In genomic region chr9:10226013-10226412, GRCm38 (mm10) we compare ENCODE assay signal across 14 mouse cellular contexts.
DNase-seq lines count a peak whose midpoint lies in the region; ATAC-seq and TF ChIP-seq lines count a peak whose summit lies in the region.
"Had no signal": no experiment of that assay in that cellular context is flagged by ENCODE, and none has a peak within 500 bp of the region (broad histone marks: within the 10 kb centered on the region; RNA-seq: fewer than 3 reads in every experiment).

No protein-coding gene starts in this region.

- H3K27me3 ChIP-seq in embryonic facial prominence, embryonic 14.5 days (replicated peaks; ENCODE audit: control insufficient read depth, insufficient read depth, low read length): no peaks in the 10 kb centered on the region
- H3K27me3 ChIP-seq in embryonic facial prominence, embryonic 10.5 days (replicated peaks; ENCODE audit: low read depth, poor library complexity, severe bottlenecking): no peaks in the 10 kb centered on the region
- no peaks in the 10 kb centered on the region for H3K27me3 ChIP-seq in midbrain, postnatal 0 days (ENCODE audit: insufficient read depth, low read length)
- no peaks in the 10 kb centered on the region for H3K27me3 ChIP-seq in midbrain, embryonic 11.5 days (ENCODE audit: control insufficient read depth, insufficient read depth, low read length)
- H3K27me3 ChIP-seq: embryonic facial prominence, embryonic 15.5 days; heart, embryonic 12.5 days; liver, embryonic 13.5 days had no signal

- H3K9me3 ChIP-seq in embryonic facial prominence, embryonic 14.5 days (ENCODE audit: control insufficient read depth, low read length): no peaks in the 10 kb centered on the region
- no peaks in the 10 kb centered on the region for H3K9me3 ChIP-seq in embryonic facial prominence, embryonic 10.5 days
- H3K9me3 ChIP-seq in midbrain, postnatal 0 days (ENCODE audit: low read length): no peaks in the 10 kb centered on the region
- no peaks in the 10 kb centered on the region for H3K9me3 ChIP-seq in midbrain, embryonic 11.5 days (ENCODE audit: control insufficient read depth, low read length)
- H3K9me3 ChIP-seq: embryonic facial prominence, embryonic 15.5 days; heart, embryonic 12.5 days; liver, embryonic 13.5 days had no signal

- no peak overlapping the region for H3K9ac ChIP-seq in embryonic facial prominence, embryonic 14.5 days (ENCODE audit: low read depth, low read length)
- H3K9ac ChIP-seq in midbrain, postnatal 0 days (replicated peaks; ENCODE audit: low read length, poor library complexity, severe bottlenecking): no peak overlapping the region
- no peak overlapping the region for H3K9ac ChIP-seq in midbrain, embryonic 11.5 days (ENCODE audit: low read length)
- H3K9ac ChIP-seq: embryonic facial prominence, embryonic 15.5 days; heart, embryonic 12.5 days; liver, embryonic 13.5 days had no signal

- no peak for TF ChIP-seq CTCF in midbrain, postnatal 0 days (IDR thresholded peaks at IDR 0.05)

- intact Hi-C loops in left cerebral cortex, postnatal 25 days (cut with DNase I): no loop called here

- H3K36me3 ChIP-seq in embryonic facial prominence, embryonic 14.5 days (ENCODE audit: control insufficient read depth, insufficient read depth, low read length): no peaks in the 10 kb centered on the region
- no peaks in the 10 kb centered on the region for H3K36me3 ChIP-seq in embryonic facial prominence, embryonic 10.5 days (replicated peaks)
- H3K36me3 ChIP-seq in midbrain, postnatal 0 days (ENCODE audit: insufficient read depth, low read length): no peaks in the 10 kb centered on the region
- no peaks in the 10 kb centered on the region for H3K36me3 ChIP-seq in midbrain, embryonic 11.5 days (ENCODE audit: control insufficient read depth, insufficient read depth, low read length)
- H3K36me3 ChIP-seq: embryonic facial prominence, embryonic 15.5 days; heart, embryonic 12.5 days; liver, embryonic 13.5 days had no signal

- H3K4me3 ChIP-seq in embryonic facial prominence, embryonic 14.5 days (ENCODE audit: low read depth, low read length): no peak overlapping the region
- H3K4me3 ChIP-seq in embryonic facial prominence, embryonic 10.5 days: no peak overlapping the region
- no peak overlapping the region for H3K4me3 ChIP-seq in midbrain, postnatal 0 days (ENCODE audit: low read depth, low read length)
- H3K4me3 ChIP-seq in midbrain, embryonic 11.5 days (ENCODE audit: low read depth, low read length): no peak overlapping the region
- H3K4me3 ChIP-seq: embryonic facial prominence, embryonic 15.5 days; heart, embryonic 12.5 days; liver, embryonic 13.5 days had no signal

- no peak overlapping the region for H3K27ac ChIP-seq in embryonic facial prominence, embryonic 14.5 days (replicated peaks; ENCODE audit: low read depth, low read length)
- no peak overlapping the region for H3K27ac ChIP-seq in embryonic facial prominence, embryonic 10.5 days (replicated peaks)
- no peak overlapping the region for H3K27ac ChIP-seq in midbrain, postnatal 0 days (ENCODE audit: low read depth, low read length)
- H3K27ac ChIP-seq in midbrain, embryonic 11.5 days (ENCODE audit: low read depth, low read length): no peak overlapping the region
- H3K27ac ChIP-seq: embryonic facial prominence, embryonic 15.5 days; liver, embryonic 13.5 days had no signal

- no peak overlapping the region for H3K4me2 ChIP-seq in embryonic facial prominence, embryonic 14.5 days (ENCODE audit: low read depth, low read length)
- no peak overlapping the region for H3K4me2 ChIP-seq in midbrain, postnatal 0 days (ENCODE audit: low read depth, low read length, poor library complexity, severe bottlenecking)
- H3K4me2 ChIP-seq in midbrain, embryonic 11.5 days: no peak overlapping the region
- H3K4me2 ChIP-seq: embryonic facial prominence, embryonic 15.5 days; heart, embryonic 12.5 days; liver, embryonic 13.5 days had no signal

- 51% methylated on average over 2 of the region's 2 CpGs for WGBS in embryonic facial prominence, embryonic 14.5 days
- WGBS in embryonic facial prominence, embryonic 10.5 days: 66% methylated on average over 2 of the region's 2 CpGs
- WGBS in midbrain, postnatal 0 days: 70% methylated on average over 2 of the region's 2 CpGs
- WGBS in midbrain, embryonic 11.5 days: 71% methylated on average over 2 of the region's 2 CpGs

- H3K4me1 ChIP-seq in embryonic facial prominence, embryonic 14.5 days (ENCODE audit: control insufficient read depth, insufficient read depth, low read length): 0 out of 2 replicates have a peak, but pooled peaks cover 2% of the 10 kb centered on the region
- H3K4me1 ChIP-seq in embryonic facial prominence, embryonic 10.5 days: no peaks in the 10 kb centered on the region
- no peaks in the 10 kb centered on the region for H3K4me1 ChIP-seq in midbrain, postnatal 0 days (ENCODE audit: insufficient read depth, low read length)
- no peaks in the 10 kb centered on the region for H3K4me1 ChIP-seq in midbrain, embryonic 11.5 days (ENCODE audit: control insufficient read depth, insufficient read depth, low read length)
- H3K4me1 ChIP-seq: embryonic facial prominence, embryonic 15.5 days; heart, embryonic 12.5 days; liver, embryonic 13.5 days had no signal

- no peak; the same call in 1 of the 2 replicates for ATAC-seq in embryonic facial prominence, embryonic 14.5 days (ENCODE audit: low read depth)
- no peak for ATAC-seq in midbrain, postnatal 0 days (ENCODE audit: low FRiP score)
- no peak for ATAC-seq in midbrain, embryonic 11.5 days (ENCODE audit: low FRiP score)
- ATAC-seq in megakaryocyte-erythroid progenitor cell, adult 5-6 weeks (replicated peaks; ENCODE audit: low FRiP score, low TSS enrichment, poor library complexity, severe bottlenecking): no peak
- ATAC-seq: inflammation-experienced regulatory T-cells, adult 6 months had no signal

- DNase-seq in embryonic facial prominence, embryonic 14.5 days (ENCODE audit: low spot score): peak; percentile 31
- DNase-seq in embryonic facial prominence, embryonic 10.5 days (ENCODE audit: low spot score): no peak
- DNase-seq in midbrain, postnatal 0 days (ENCODE audit: low spot score): peak; percentile 43
- no peak for DNase-seq in midbrain, embryonic 11.5 days (ENCODE audit: low spot score, missing footprints)
- DNase-seq in cerebellum, postnatal 36 days: peak; percentile 47 to 70
- DNase-seq in left cerebral cortex, postnatal 25 days (ENCODE audit: low spot score in 2 of 2): peak; percentile 27 to 76
- no peak for DNase-seq in lung, adult 18-20 months
- DNase-seq: gastrocnemius, postnatal 14 days; liver, embryonic 13.5 days; lung, postnatal 4 days had no signal

Comparison
In these comparisons a context has a peak if more than half of its experiments do, and no peak if none do; other contexts are left out.
1. DNase-seq: peak in embryonic facial prominence, embryonic 14.5 days (single experiment), midbrain, postnatal 0 days (single experiment), cerebellum, postnatal 36 days (2 of 2) and left cerebral cortex, postnatal 25 days (2 of 2); none in embryonic facial prominence, embryonic 10.5 days (single experiment), midbrain, embryonic 11.5 days (single experiment) and lung, adult 18-20 months (0 of 2).